19 mouse cellular contexts compared by ENCODE assay signal in the genomic region with DNA sequence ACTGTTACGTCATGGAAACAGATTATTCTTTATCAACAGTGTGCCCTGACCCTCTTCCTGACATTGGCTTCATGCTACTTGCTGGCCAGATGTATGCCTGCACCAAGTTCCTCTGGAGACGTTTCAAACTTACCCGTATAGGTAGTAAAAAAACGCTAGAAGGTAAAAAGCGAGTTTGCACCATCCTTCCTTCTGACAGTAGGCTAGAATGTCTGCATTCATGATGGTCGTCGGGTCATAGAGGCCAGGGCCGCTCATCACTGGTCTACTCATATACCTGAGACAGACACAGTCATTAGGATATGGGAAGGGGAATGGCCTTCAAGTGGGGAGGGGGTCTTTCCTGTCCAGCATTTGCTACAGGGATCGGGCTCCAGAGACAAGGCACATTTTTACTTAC. TPM values are rescaled to one million over a fixed set of nuclear protein-coding genes. Genes with fewer than 3 reads are reported as not detected.
A peak's percentile ranks its signal among the peaks of the same experiment; 100 is the strongest.
DNase-seq lines count a peak whose midpoint lies in the region; ATAC-seq lines count a peak whose summit lies in the region.
"Had no signal": no experiment of that assay in that cellular context is flagged by ENCODE, and none has a peak within 500 bp of the region (broad histone marks: within the 10 kb centered on the region; RNA-seq: fewer than 3 reads in every experiment).

No protein-coding gene starts in this region.

- intact Hi-C loops in heart, postnatal 25 days (cut with DNase I): no loop called here

- H3K36me3 ChIP-seq in midbrain, embryonic 11.5 days (ENCODE audit: control insufficient read depth, insufficient read depth, low read length): peaks cover 34% of the 10 kb centered on the region
- H3K36me3 ChIP-seq in midbrain, embryonic 14.5 days (ENCODE audit: control insufficient read depth, insufficient read depth, low read length): peaks cover 79% of the 10 kb centered on the region

- no peaks in the 10 kb centered on the region for H3K27me3 ChIP-seq in midbrain, embryonic 11.5 days (ENCODE audit: control insufficient read depth, insufficient read depth, low read length)
- no peaks in the 10 kb centered on the region for H3K27me3 ChIP-seq in midbrain, embryonic 14.5 days (ENCODE audit: control insufficient read depth, insufficient read depth, low read length)
- H3K27me3 ChIP-seq: CH12.LX, Patski had no signal

- no peak overlapping the region for H3K27ac ChIP-seq in midbrain, embryonic 11.5 days (ENCODE audit: low read depth, low read length)
- no peak overlapping the region for H3K27ac ChIP-seq in midbrain, embryonic 14.5 days (replicated peaks; ENCODE audit: low read depth, low read length)

- 97% methylated on average over 9 of the region's 9 CpGs for WGBS in midbrain, embryonic 11.5 days
- 97% methylated on average over 9 of the region's 9 CpGs for WGBS in midbrain, embryonic 14.5 days

- no peak overlapping the region for H3K9ac ChIP-seq in midbrain, embryonic 11.5 days (ENCODE audit: low read length)
- no peak overlapping the region for H3K9ac ChIP-seq in midbrain, embryonic 14.5 days (replicated peaks; ENCODE audit: low read length)

- H3K4me1 ChIP-seq in midbrain, embryonic 11.5 days (ENCODE audit: control insufficient read depth, insufficient read depth, low read length): no peaks in the 10 kb centered on the region
- H3K4me1 ChIP-seq in midbrain, embryonic 14.5 days (ENCODE audit: control insufficient read depth, insufficient read depth, low read length): no peaks in the 10 kb centered on the region

- DNase-seq in heart, adult 11 months: peak; percentile 73
- no peak for DNase-seq in heart, adult 9 months (ENCODE audit: low spot score in 2 of 2)
- peak; percentile 2 for DNase-seq in heart, postnatal 4 days
- DNase-seq in heart, postnatal 25 days (ENCODE audit: low spot score): no peak
- peak; percentile 54 for DNase-seq in midbrain, embryonic 11.5 days (ENCODE audit: low spot score, missing footprints)
- no peak for DNase-seq in midbrain, embryonic 14.5 days
- DNase-seq: adrenal gland, adult 2 months; adrenal gland, adult 8-10 months; adrenal gland, postnatal 10 days; adrenal gland, postnatal 14 days; adrenal gland, postnatal 25 days; adrenal gland, postnatal 36 days; cerebellum, adult 11 months; cerebellum, adult 11-12 months; cerebellum, adult 18-20 months had no signal

- H3K4me3 ChIP-seq in midbrain, embryonic 11.5 days (ENCODE audit: low read depth, low read length): no peak overlapping the region
- no peak overlapping the region for H3K4me3 ChIP-seq in midbrain, embryonic 14.5 days (replicated peaks; ENCODE audit: low read depth, low read length)

- no peak overlapping the region for H3K4me2 ChIP-seq in midbrain, embryonic 11.5 days
- no peak overlapping the region for H3K4me2 ChIP-seq in midbrain, embryonic 14.5 days (ENCODE audit: low read length)

- no peak for ATAC-seq in midbrain, embryonic 11.5 days (ENCODE audit: low FRiP score)
- ATAC-seq in midbrain, embryonic 14.5 days (ENCODE audit: low FRiP score, low TSS enrichment): no peak
- ATAC-seq: activated CD4-positive, CD25-positive, alpha-beta regulatory T cell, adult 4 months; CD4-positive, CD25-positive, alpha-beta regulatory T cell, adult 4 months; Patski had no signal

- peaks cover 5% of the 10 kb centered on the region; the same call in 1 of the 2 replicates for H3K9me3 ChIP-seq in midbrain, embryonic 11.5 days (ENCODE audit: control insufficient read depth, low read length)
- no peaks in the 10 kb centered on the region for H3K9me3 ChIP-seq in midbrain, embryonic 14.5 days (ENCODE audit: control insufficient read depth, low read length)

RNA-seq across cellular contexts. Expression of a gene that starts 9.5 kb away (rescaled TPM):
- total RNA-seq in heart, postnatal 4 days (2021): 10 to 100 TPM; 78.8 to 81.1 TPM
- 10 to 100 TPM; 52.5 to 53.5 TPM for total RNA-seq in heart, postnatal 25 days (2021)
- 229 and 249 TPM in 2 replicates for polyA plus RNA-seq in midbrain, embryonic 11.5 days (2014; fragmentation: Nextera tagmentation; extraction: Ambion mirVana)
- 196 and 204 TPM in 2 replicates for polyA plus RNA-seq in midbrain, embryonic 14.5 days (2014; fragmentation: Nextera tagmentation; extraction: Ambion mirVana)

RNA-seq across cellular contexts. Expression of a gene that starts 18.4 kb away (rescaled TPM):
- total RNA-seq in heart, postnatal 4 days (2021): 10 to 100 TPM; 25.0 to 30.7 TPM
- 1 to 10 TPM in 1 of 2 experiments, under 1 TPM in 1; 0.83 to 1.2 TPM for total RNA-seq in heart, postnatal 25 days (2021)
- polyA plus RNA-seq in midbrain, embryonic 11.5 days (2014; fragmentation: Nextera tagmentation; extraction: Ambion mirVana): 47.2 and 53.8 TPM in 2 replicates
- 6.2 and 11.7 TPM in 2 replicates for polyA plus RNA-seq in midbrain, embryonic 14.5 days (2014; fragmentation: Nextera tagmentation; extraction: Ambion mirVana)
- polyA plus RNA-seq: adrenal gland, adult 2 months had no signal

RNA-seq across cellular contexts. Expression of a gene that starts 43.3 kb away (rescaled TPM):
- total RNA-seq in heart, postnatal 4 days (2021): 10 to 100 TPM; 53.6 to 54.1 TPM
- 10 to 100 TPM; 30.5 to 33.5 TPM for total RNA-seq in heart, postnatal 25 days (2021)
- polyA plus RNA-seq in midbrain, embryonic 11.5 days (2014; fragmentation: Nextera tagmentation; extraction: Ambion mirVana): 118 and 127 TPM in 2 replicates
- 118 and 155 TPM in 2 replicates for polyA plus RNA-seq in midbrain, embryonic 14.5 days (2014; fragmentation: Nextera tagmentation; extraction: Ambion mirVana)

RNA-seq across cellular contexts. Expression of a gene that starts 53.2 kb away (rescaled TPM):
- total RNA-seq in heart, postnatal 4 days (2021): 10 to 100 TPM; 26.4 to 26.8 TPM
- total RNA-seq in heart, postnatal 25 days (2021): 10 to 100 TPM; 37.4 to 39.8 TPM
- polyA plus RNA-seq in midbrain, embryonic 11.5 days (2014; fragmentation: Nextera tagmentation; extraction: Ambion mirVana): 38.6 and 38.7 TPM in 2 replicates
- 23.7 and 24.0 TPM in 2 replicates for polyA plus RNA-seq in midbrain, embryonic 14.5 days (2014; fragmentation: Nextera tagmentation; extraction: Ambion mirVana)

Comparison
In these comparisons a context has a peak if more than half of its experiments do, and no peak if none do; other contexts are left out.
1. DNase-seq: peak in heart, adult 11 months (single experiment), heart, postnatal 4 days (single experiment) and midbrain, embryonic 11.5 days (single experiment); none in heart, adult 9 months (0 of 2), heart, postnatal 25 days (single experiment) and midbrain, embryonic 14.5 days (single experiment).
2. RNA of a gene that starts 18.4 kb away (total RNA-seq): 25.0 to 30.7 TPM in heart, postnatal 4 days; 0.83 to 1.2 TPM in heart, postnatal 25 days; every median in the first group is over 10 times any median in the second.